Mouse (Mus musculus) cerebellum, adult 2 months (tissue): Measurements from ENCODE around the gene Retreg2. TPM values are rescaled to one million over a fixed set of nuclear protein-coding genes. Genes with fewer than 3 reads are reported as not detected.
A peak's percentile ranks its signal among the peaks of the same experiment; 100 is the strongest.

Source experiments
- DNase-seq, 2 experiments: peaks; one replicate each; pipeline ENCODE4 v3.0.0; 2021
- H3K27ac ChIP-seq: fragments of 200-500 bp; 2 replicates; pipeline ENCODE4 v1.5.1; 2012; ENCODE audit warnings: low read length, control low read depth, inconsistent platforms; ENCODE audit not compliant: insufficient read depth
- H3K27me3 ChIP-seq: fragments of 200-500 bp; 2 replicates; pipeline ENCODE4 v1.6.1; 2012; ENCODE audit warnings: inconsistent platforms, mild to moderate bottlenecking, low read length, moderate library complexity; ENCODE audit not compliant: control insufficient read depth, insufficient read depth
- H3K4me1 ChIP-seq: fragments of 200-500 bp; 2 replicates; pipeline ENCODE4 v1.6.1; 2011; ENCODE audit warnings: low read length; ENCODE audit not compliant: control insufficient read depth, insufficient read depth
- H3K4me3 ChIP-seq: fragments of 200-500 bp; replicated peaks from 2 replicates; pipeline ENCODE3; 2011; ENCODE audit warnings: mild to moderate bottlenecking, low read depth, low read length, control low read depth; ENCODE audit not compliant: insufficient read depth
- CTCF ChIP-seq: fragments of 200-500 bp; IDR thresholded peaks from 2 replicates; pipeline ENCODE4 v1.5.1; 2011; ENCODE audit warnings: low read depth, mild to moderate bottlenecking, control low read depth, low read length, moderate library complexity, borderline replicate concordance; ENCODE audit not compliant: insufficient read depth
- POLR2A ChIP-seq: fragments of 200-500 bp; IDR thresholded peaks from 2 replicates; pipeline ENCODE4 v1.6.1; 2011; ENCODE audit warnings: low read length, control low read depth, borderline replicate concordance; ENCODE audit not compliant: insufficient read depth
- WGBS: fragments of 180-500 bp; shearing (Covaris S2); methylation state at CpG from one replicate; pipeline ENCODE4 v1.1.7; 2018; 5-methylcytosine and 5-hydroxymethylcytosine counted together
- polyA plus RNA-seq: library from polyadenylated mRNA; depleted of rRNA; stranded (reverse); fragments of >200 nt; gene quantifications from 2 replicates; pipeline ENCODE4 v1.2.3, GENCODE M21; 2012; rRNA removed

Retreg2 gene
- polyA plus RNA-seq: 261 and 276 TPM in 2 replicates

DNA sequence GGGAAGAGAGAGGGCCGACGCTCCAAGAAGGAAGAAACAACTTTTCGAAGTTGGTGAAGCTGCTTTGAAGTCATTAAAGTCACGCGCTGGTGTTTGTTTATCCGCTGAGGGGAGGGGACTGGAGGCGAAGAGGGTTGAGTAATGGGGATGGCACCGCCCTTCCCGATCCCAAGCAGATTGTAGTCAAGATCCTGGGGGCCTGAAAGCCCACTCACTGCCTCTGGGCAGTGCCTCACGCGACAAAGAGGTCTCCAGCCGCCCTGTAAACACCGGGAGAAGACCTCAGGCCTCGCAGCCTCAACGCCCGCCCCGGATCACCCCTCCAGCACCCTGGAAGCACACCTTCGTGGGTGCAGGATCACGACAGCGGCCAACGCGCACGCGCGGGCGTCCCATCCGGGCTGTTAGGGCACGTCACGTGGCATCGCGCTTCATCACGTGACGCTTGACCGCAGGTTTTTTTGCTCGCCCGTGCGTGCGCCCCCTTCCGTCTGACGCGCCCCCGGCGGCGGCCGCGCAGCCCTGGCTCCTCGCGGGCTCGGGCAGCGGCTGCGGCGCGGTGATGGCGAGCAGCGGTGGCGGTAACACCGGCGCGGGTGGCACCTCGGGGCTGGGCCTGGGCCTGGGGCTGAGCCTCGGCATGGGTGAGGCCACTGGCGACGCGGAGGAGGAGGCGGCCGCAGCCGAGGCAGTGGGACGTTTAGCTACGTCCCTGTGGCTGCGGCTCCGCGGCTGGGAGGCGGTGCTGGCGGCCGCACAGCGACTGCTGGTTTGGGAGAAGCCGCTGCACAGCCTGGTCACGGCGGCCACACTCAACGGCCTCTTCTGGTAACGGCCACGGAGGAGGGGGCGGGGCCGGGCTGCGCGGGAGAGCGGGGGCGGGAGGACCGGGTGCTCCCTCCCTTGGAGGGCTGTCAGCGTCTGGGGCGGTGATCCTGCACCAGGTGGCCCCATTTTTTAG lies at the start of gene Retreg2, which contains the start of gene Cnppd1:
Gene Retreg2, plus strand, starts transcription at position 478 of the 961 bp plus-strand sequence.
Gene Cnppd1, minus strand, starts transcription at position 411 of the 961 bp plus-strand sequence.
- TF ChIP-seq CTCF (peak; percentile 53; the same call in 1 of the 2 replicates), POLR2A (peak; percentile 91)
- Histone ChIP-seq H3K4me3 (peak within 1 kb of the TSS; percentile 80), H3K27ac (peak within 1 kb of the TSS; percentile 93), H3K27me3 (no peaks in the 10 kb centered on the region), H3K4me1 (peaks cover 16% of the 10 kb centered on the region)
- under 1% methylated on average over 90 of the region's 91 CpGs for WGBS
- peak; percentile 97 for DNase-seq

DNA sequence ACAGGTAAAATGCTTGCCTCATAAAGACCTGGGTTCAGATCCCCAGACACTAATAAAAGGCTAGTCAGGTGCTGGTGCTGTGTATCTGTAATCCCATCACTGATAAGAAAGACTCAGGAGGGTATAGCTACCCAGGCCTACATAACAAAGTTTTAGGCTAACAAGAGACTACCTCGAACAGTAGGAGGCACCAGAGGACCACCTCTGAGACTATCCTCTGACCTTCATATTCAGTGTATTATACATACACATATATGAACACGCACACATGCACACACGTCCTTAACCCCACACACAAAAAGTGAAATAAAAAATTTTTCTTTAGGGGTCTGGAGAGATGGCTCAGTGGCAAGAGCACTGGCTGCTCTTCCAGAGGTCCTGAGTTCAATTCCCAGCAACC lies 20.4 kb upstream of the Retreg2 start:
- H3K4me1 ChIP-seq: no peaks in the 10 kb centered on the region
- H3K27me3 ChIP-seq: no peaks in the 10 kb centered on the region
- TF ChIP-seq POLR2A (no peak), CTCF (no peak)
- H3K27ac ChIP-seq: no peak overlapping the region
- WGBS: 93% methylated on average over 3 of the region's 3 CpGs
- no peak for DNase-seq
- no peak overlapping the region for H3K4me3 ChIP-seq

DNA sequence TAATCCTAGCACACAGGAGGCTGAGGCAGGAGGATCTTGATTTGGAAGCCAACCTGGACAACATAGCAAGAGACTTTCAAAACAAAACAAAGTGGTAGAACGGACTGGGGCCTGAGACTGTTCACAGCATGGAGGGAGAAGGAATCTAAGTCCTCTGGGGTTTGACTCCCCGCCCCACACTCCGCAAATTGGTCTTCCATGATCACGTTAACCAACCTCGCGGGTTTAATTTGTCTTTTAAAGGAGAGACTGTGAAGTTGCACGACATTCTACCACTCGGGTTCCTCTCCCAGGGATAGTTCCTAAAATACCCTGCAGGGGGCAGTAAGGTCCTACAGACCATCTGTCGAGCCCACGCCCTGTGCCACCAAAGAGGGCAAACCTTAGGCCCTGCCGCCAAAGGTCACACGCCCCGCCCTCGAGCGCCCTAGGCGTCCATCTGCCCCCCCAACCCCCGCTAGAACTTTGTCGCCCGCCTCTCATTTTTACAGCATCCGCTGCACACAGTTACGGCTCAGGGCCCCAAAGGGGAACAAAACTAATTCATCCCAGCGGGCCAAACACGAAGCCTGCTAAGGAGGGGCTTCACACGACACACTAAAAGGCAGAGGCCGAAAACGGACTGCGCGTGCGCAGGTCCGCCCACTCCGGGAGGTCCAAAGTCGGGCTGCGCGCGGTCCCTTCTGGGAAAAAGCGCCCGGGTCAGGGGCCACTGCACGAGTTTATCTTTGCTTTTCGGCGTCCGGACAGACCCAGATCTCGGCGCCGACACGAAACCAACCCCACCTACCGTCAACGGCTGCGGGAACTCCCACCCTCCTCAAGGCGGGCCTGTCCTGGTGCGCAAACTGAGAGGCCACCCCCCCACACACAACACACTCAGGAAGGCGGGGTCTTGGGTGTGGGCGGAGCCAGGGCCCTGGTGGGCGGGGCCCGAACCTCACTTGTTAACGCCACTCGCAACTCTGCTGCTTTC lies 17.9 kb upstream of the Retreg2 start, which contains the start of gene Nhej1:
Gene Nhej1, minus strand, starts transcription at position 855 of the 976 bp plus-strand sequence.
- Histone ChIP-seq H3K27me3 (no peaks in the 10 kb centered on the region), H3K4me3 (peak within 1 kb of the TSS; percentile 98), H3K27ac (peak within 1 kb of the TSS; percentile 98), H3K4me1 (no peaks in the 10 kb centered on the region)
- peak; percentile 91 to 93 for DNase-seq
- under 1% methylated on average over 56 of the region's 56 CpGs for WGBS
- peak; percentile 82 for TF ChIP-seq CTCF
- TF ChIP-seq POLR2A: peak; percentile 73; the same call in 1 of the 2 replicates

DNA sequence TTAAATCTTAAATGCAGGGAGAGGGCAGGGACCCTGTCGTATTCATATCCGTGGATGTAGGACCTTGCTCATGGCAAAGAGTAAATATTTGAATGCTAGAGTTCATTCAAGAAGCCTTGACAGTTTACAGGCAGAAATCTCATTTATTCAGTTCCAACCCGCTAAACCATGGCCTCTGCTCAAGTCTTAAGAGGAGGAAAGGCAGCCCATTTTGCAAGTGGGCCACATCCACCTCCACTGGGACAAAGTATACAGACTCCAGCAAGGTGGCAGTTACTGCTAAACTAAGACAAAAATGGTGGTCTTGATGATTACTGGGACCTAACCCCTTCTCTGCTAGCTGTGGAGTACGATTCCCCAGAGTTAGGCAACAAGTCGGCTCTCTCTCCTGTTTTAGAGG lies 17.2 kb upstream of the Retreg2 start:
- no peak for DNase-seq
- Histone ChIP-seq H3K4me3 (peak overlapping the region; percentile 98), H3K4me1 (no peaks in the 10 kb centered on the region), H3K27me3 (no peaks in the 10 kb centered on the region), H3K27ac (no peak overlapping the region; the same call in 1 of the 2 replicates)
- 44% methylated on average over 5 of the region's 5 CpGs for WGBS
- TF ChIP-seq POLR2A: no peak
- TF ChIP-seq CTCF: no peak

DNA sequence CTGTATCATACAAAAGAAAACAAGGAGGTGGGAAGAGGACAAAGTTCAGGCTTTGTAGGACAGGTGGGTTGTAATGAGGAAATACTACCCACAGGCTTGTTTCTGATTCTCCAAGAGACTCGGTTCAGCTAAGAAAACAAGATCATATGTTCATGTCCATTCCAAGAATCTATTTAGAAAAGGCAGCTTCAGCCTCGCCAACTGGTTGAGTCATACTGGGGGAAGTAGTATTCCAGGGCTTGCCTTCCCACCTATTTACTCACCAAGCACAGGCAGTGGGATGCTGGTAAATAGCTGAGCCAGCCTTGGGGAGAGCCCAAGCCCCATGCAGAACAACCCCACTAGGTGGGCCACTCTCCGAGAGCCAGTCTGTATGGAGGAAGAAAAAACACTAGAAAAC lies 13.9 kb upstream of the Retreg2 start:
- WGBS: 71% methylated on average over 3 of the region's 3 CpGs
- Histone ChIP-seq H3K27me3 (no peaks in the 10 kb centered on the region), H3K27ac (no peak overlapping the region), H3K4me1 (no peaks in the 10 kb centered on the region), H3K4me3 (no peak overlapping the region)
- no peak for DNase-seq
- TF ChIP-seq POLR2A (no peak), CTCF (no peak)

DNA sequence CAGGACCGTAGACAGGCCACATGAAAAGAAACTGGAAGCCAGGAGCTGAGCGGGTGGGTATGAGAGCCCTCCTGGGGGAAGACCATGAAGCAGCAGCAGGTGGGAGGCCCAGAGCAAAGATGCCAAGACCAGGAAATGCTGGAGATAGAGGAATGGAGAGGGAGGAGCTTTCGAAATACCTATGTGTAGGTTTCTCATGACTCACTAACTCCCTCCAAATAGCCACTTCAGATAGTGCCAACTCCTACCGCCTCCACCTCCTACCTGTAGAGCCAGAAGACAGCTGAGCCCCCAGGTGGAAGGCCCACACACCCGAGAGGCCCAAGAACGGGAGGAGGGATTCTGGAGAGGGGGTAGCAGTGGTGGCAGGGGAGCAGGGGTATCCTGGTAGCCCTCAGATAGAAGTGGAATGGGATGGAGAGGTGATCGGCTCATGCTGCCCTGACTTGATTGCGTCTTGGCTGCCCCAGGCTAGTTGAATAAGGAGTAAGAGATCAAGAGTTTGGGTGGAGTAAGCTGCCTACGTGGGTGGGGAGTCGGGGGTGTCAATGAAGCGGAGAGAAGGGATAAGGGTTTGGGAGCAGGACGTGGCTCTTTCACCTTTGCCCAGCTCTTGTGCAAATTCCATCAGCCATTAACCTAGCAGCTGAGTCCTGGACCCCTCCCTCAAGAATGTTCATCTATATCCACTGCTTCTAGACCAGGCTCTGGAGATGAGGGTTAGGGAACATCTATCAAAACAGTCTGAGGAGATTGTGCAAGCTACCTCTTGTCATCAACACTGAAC lies 9.0 kb upstream of the Retreg2 start, which contains the start of gene Slc23a3:
Gene Slc23a3, minus strand, starts transcription at position 470 of the 787 bp plus-strand sequence.
- no peak for DNase-seq
- Histone ChIP-seq H3K27ac (no peak within 1 kb of the TSS), H3K27me3 (no peaks in the 10 kb centered on the region), H3K4me3 (no peak within 1 kb of the TSS), H3K4me1 (no peaks in the 10 kb centered on the region)
- TF ChIP-seq POLR2A (no peak), CTCF (no peak)
- WGBS: 64% methylated on average over 12 of the region's 12 CpGs
